Mouse (Mus musculus) testis, postnatal 10 days (tissue): ENCODE results near the gene Rnf115.

Experiments used
- DNase-seq: peaks from one replicate; pipeline ENCODE4 v3.0.0; 2021; ENCODE audit warnings: low spot score

The Rnf115 gene

GRCm38 (mm10) chr3:96777120-96777519 is 49.7 kb downstream of the Rnf115 start:
- no peak for DNase-seq

GRCm38 (mm10) chr3:96782236-96782635 is 54.8 kb downstream of the Rnf115 start:
- no peak for DNase-seq

GRCm38 (mm10) chr3:96787784-96788183 is 60.3 kb downstream of the Rnf115 start:
- no peak for DNase-seq

GRCm38 (mm10) chr3:96788506-96788905 is 61.0 kb downstream of the Rnf115 start:
- no peak for DNase-seq

- no peak for DNase-seq
Measured at GRCm38 (mm10) chr3:96800254-96800653, 72.8 kb downstream of the Rnf115 start.

GRCm38 (mm10) chr3:96802214-96802613 is 74.8 kb downstream of the Rnf115 start:
- no peak for DNase-seq

GRCm38 (mm10) chr3:96808136-96808535 is 80.7 kb downstream of the Rnf115 start:
- no peak for DNase-seq

GRCm38 (mm10) chr3:96808651-96809050 is 81.2 kb downstream of the Rnf115 start:
- no peak for DNase-seq

GRCm38 (mm10) chr3:96811232-96811631 is 83.8 kb downstream of the Rnf115 start:
- DNase-seq: no peak

GRCm38 (mm10) chr3:96812395-96813091 is 85.1 kb downstream of the Rnf115 start:
- DNase-seq: peak; percentile 91

- no peak for DNase-seq
Measured at GRCm38 (mm10) chr3:96813106-96813505, 85.6 kb downstream of the Rnf115 start.

GRCm38 (mm10) chr3:96813591-96814244 is 86.3 kb downstream of the Rnf115 start:
- no peak for DNase-seq

- no peak for DNase-seq
Measured at GRCm38 (mm10) chr3:96814342-96814741, 86.9 kb downstream of the Rnf115 start.

- DNase-seq: no peak
Measured at GRCm38 (mm10) chr3:96820116-96820915, 92.9 kb downstream of the Rnf115 start.

- DNase-seq: no peak
Measured at GRCm38 (mm10) chr3:96821581-96821980, 94.1 kb downstream of the Rnf115 start.

GRCm38 (mm10) chr3:96823701-96824100 is 96.2 kb downstream of the Rnf115 start:
- no peak for DNase-seq

GRCm38 (mm10) chr3:96824614-96825013 is 97.2 kb downstream of the Rnf115 start:
- DNase-seq: no peak

GRCm38 (mm10) chr3:96825261-96825660 is 97.8 kb downstream of the Rnf115 start:
- DNase-seq: no peak

GRCm38 (mm10) chr3:96828308-96828864 is 100.9 kb downstream of the Rnf115 start:
- DNase-seq: no peak

- DNase-seq: no peak
Measured at GRCm38 (mm10) chr3:96828984-96829383, 101.5 kb downstream of the Rnf115 start, which contains the start of the genes Pdzk1 and Cd160. Gene Pdzk1, plus strand, starts transcription at chr3:96829284. Gene Cd160, minus strand, starts transcription at chr3:96829351.

GRCm38 (mm10) chr3:96829856-96830255 is 102.4 kb downstream of the Rnf115 start:
- no peak for DNase-seq

GRCm38 (mm10) chr3:96832930-96833329 is 105.5 kb downstream of the Rnf115 start:
- no peak for DNase-seq
